Mouse (Mus musculus) ES-Bruce4 (cell line): ENCODE data around the gene 1700010B08Rik. TPM values are rescaled to one million over a fixed set of nuclear protein-coding genes. Genes with fewer than 3 reads are reported as not detected.

Experiments used
- H3K27ac ChIP-seq: 2 replicates; pipeline ENCODE4 v1.5.1; 2012; ENCODE audit warnings: low read length, inconsistent platforms; ENCODE audit not compliant: insufficient read depth
- H3K27me3 ChIP-seq: 2 replicates; pipeline ENCODE4 v1.6.1; 2012; ENCODE audit warnings: mild to moderate bottlenecking, low read length, inconsistent platforms; ENCODE audit not compliant: control insufficient read depth, poor library complexity, insufficient read depth, severe bottlenecking
- H3K36me3 ChIP-seq: 2 replicates; pipeline ENCODE4 v1.6.1; 2012; ENCODE audit warnings: inconsistent platforms, mild to moderate bottlenecking, low read length, moderate library complexity; ENCODE audit not compliant: control insufficient read depth, poor library complexity, insufficient read depth, severe bottlenecking
- H3K4me1 ChIP-seq: one replicate; pipeline ENCODE4 v1.8.1; 2011; ENCODE audit warnings: low read length; ENCODE audit not compliant: control insufficient read depth, insufficient read depth
- H3K4me3 ChIP-seq: 2 replicates; pipeline ENCODE4 v1.5.1; 2011; ENCODE audit warnings: low read depth, mild to moderate bottlenecking, low read length
- H3K9ac ChIP-seq: 2 replicates; pipeline ENCODE4 v1.6.1; 2012; ENCODE audit warnings: low read depth, mild to moderate bottlenecking, inconsistent platforms; ENCODE audit not compliant: poor library complexity, severe bottlenecking
- H3K9me3 ChIP-seq: replicated peaks from 2 replicates; pipeline ENCODE4 v1.6.1; 2012; ENCODE audit warnings: mild to moderate bottlenecking, low read length, inconsistent platforms; ENCODE audit not compliant: control insufficient read depth, poor library complexity, insufficient read depth, severe bottlenecking
- CTCF ChIP-seq: IDR thresholded peaks from one replicate; pipeline ENCODE4 v1.8.1; 2011; ENCODE audit warnings: low read depth, low read length
- EP300 ChIP-seq: IDR thresholded peaks from 2 replicates; pipeline ENCODE4 v1.6.1; 2011; ENCODE audit warnings: low read depth, low read length; ENCODE audit not compliant: insufficient read depth
- POLR2A ChIP-seq: IDR thresholded peaks from one replicate; pipeline ENCODE4 v1.8.1; 2011; ENCODE audit warnings: low read length; ENCODE audit not compliant: insufficient read depth
- polyA plus RNA-seq: library from polyadenylated mRNA; stranded (reverse); fragments of >200 nt; gene quantifications from 2 replicates; pipeline ENCODE4 v1.2.4, GENCODE M21; 2011; ENCODE audit warnings: low read depth; ENCODE audit not compliant: missing spikeins, insufficient read depth, insufficient read length

1700010B08Rik gene
- polyA plus RNA-seq, 1 experiment, result not detected

GRCm38 (mm10) chr2:173724940-173725807 is 6.0 kb downstream of the 1700010B08Rik start:
- TF ChIP-seq POLR2A (no peak), CTCF (no peak)
- Histone ChIP-seq H3K9ac (no peak overlapping the region), H3K27ac (no peak overlapping the region), H3K9me3 (no peaks in the 10 kb centered on the region), H3K4me3 (no peak overlapping the region), H3K4me1 (no peaks in the 10 kb centered on the region), H3K36me3 (no peaks in the 10 kb centered on the region), H3K27me3 (no peaks in the 10 kb centered on the region)

- Histone ChIP-seq H3K36me3 (no peaks in the 10 kb centered on the region), H3K27me3 (no peaks in the 10 kb centered on the region), H3K4me3 (no peak overlapping the region), H3K9me3 (no peaks in the 10 kb centered on the region), H3K27ac (no peak overlapping the region), H3K4me1 (no peaks in the 10 kb centered on the region), H3K9ac (no peak overlapping the region)
- TF ChIP-seq EP300, result no peak
- no peak for TF ChIP-seq CTCF
These were observed 6.6 kb downstream of the 1700010B08Rik start for GRCm38 (mm10) chr2:173725819-173726218.

- no peaks in the 10 kb centered on the region for H3K27me3 ChIP-seq
- no peak for TF ChIP-seq EP300
- H3K4me3 ChIP-seq, result no peak overlapping the region
- H3K9ac ChIP-seq, result no peak overlapping the region
- no peak overlapping the region for H3K27ac ChIP-seq
- no peaks in the 10 kb centered on the region for H3K36me3 ChIP-seq
- H3K4me1 ChIP-seq, result no peaks in the 10 kb centered on the region
- H3K9me3 ChIP-seq, result no peaks in the 10 kb centered on the region
These were observed 11.3 kb downstream of the 1700010B08Rik start for GRCm38 (mm10) chr2:173730444-173730966.

GRCm38 (mm10) chr2:173734426-173734825 is 15.2 kb downstream of the 1700010B08Rik start:
- no peak overlapping the region for H3K27ac ChIP-seq
- H3K4me3 ChIP-seq, result no peak overlapping the region
- H3K9ac ChIP-seq, result no peak overlapping the region
- no peaks in the 10 kb centered on the region for H3K9me3 ChIP-seq
- no peak for TF ChIP-seq CTCF
- TF ChIP-seq POLR2A, result no peak
- no peak for TF ChIP-seq EP300
- H3K4me1 ChIP-seq, result no peaks in the 10 kb centered on the region
- H3K36me3 ChIP-seq, result no peaks in the 10 kb centered on the region
- H3K27me3 ChIP-seq, result no peaks in the 10 kb centered on the region

DNA sequence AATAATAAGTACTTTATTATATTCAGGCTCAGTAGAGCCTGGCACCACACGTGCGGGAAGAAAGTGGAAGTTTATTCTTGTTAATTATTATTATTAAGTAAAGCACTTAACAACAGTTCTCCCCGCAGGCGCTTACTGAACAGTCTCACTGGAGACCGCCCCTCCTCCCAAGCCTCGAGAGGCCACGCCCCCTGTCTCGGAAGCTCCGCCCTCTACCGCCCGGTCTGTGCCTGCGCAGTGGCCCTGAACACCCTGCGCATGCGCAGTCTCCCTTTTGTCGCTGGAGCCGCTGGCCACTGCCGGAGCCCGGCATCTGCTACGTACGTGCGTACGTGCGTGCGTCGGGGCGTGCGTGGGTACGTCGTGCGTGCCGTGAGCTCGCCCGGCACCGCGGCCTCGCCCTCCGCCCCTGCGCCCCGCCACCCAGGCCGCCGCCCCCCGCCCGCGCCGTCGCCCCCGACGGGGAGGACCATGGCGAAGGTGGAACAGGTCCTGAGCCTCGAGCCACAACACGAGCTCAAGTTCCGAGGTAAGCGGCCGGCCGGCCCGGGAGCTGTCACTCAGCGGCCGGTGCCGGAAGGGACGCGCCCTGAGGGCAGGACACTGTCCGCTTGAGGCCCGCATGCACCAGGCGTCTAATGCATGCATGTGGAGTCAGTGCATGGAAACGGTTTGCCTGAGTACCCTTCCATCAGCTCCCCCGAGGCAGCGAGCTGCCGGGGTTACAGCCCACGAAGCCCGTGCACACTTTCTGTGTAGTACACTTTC is 18.2 kb downstream of the 1700010B08Rik start, which contains the start of gene Vapb:
Gene Vapb (plus strand): TSS at position 290 of the 768 bp plus-strand sequence.
- no peak for TF ChIP-seq EP300
- no peak for TF ChIP-seq CTCF
- TF ChIP-seq POLR2A, result no peak

GRCm38 (mm10) chr2:173738232-173738631 is 19.0 kb downstream of the 1700010B08Rik start:
- no peak overlapping the region for H3K27ac ChIP-seq
- no peaks in the 10 kb centered on the region for H3K9me3 ChIP-seq
- TF ChIP-seq CTCF (no peak), EP300 (no peak), POLR2A (no peak)
- H3K36me3 ChIP-seq, result no peaks in the 10 kb centered on the region
- H3K4me1 ChIP-seq, result peaks cover 2% of the 10 kb centered on the region
- H3K9ac ChIP-seq, result peak overlapping the region; percentile 79
- H3K4me3 ChIP-seq, result peak overlapping the region; percentile 93
- H3K27me3 ChIP-seq, result no peaks in the 10 kb centered on the region

More for the DNA sequence above, 18.2 kb downstream of the 1700010B08Rik start, which contains the start of gene Vapb:
- Histone ChIP-seq H3K4me1 (peaks cover 2% of the 10 kb centered on the region), H3K27me3 (no peaks in the 10 kb centered on the region), H3K27ac (no peak within 1 kb of the TSS), H3K36me3 (no peaks in the 10 kb centered on the region), H3K4me3 (peak within 1 kb of the TSS; percentile 93), H3K9me3 (no peaks in the 10 kb centered on the region), H3K9ac (peak within 1 kb of the TSS; percentile 79)
